Mouse (Mus musculus) stomach, embryonic 15.5 days (tissue): ENCODE measurements at regions not wholly inside any gene's neighbourhood (a gene's known extent, or its start where the extent isn't known, plus 50 kb on each side); places are given as distances from the start of the nearest gene placed in this dataset. TPM values are rescaled to one million over a fixed set of nuclear protein-coding genes. Genes with fewer than 3 reads are reported as not detected.

Experiments
- ATAC-seq: fragments of 200-750 bp; cut with Nextera tagmentation; 2 replicates; pipeline ENCODE4 v1.8.0; 2017; ENCODE audit warnings: low read depth, moderate number of reproducible peaks, moderate TSS enrichment; ENCODE audit not compliant: insufficient read depth, low FRiP score
- H3K27ac ChIP-seq: fragments of 300-500 bp; sonication (generic); 2 replicates; pipeline ENCODE4 v1.5.1; 2015; ENCODE audit warnings: mild to moderate bottlenecking, inconsistent platforms
- H3K27me3 ChIP-seq: fragments of 300-500 bp; sonication (generic); replicated peaks from 2 replicates; pipeline ENCODE4 v1.6.1; 2015; ENCODE audit warnings: inconsistent platforms
- H3K36me3 ChIP-seq: fragments of 300-500 bp; sonication (generic); 2 replicates; pipeline ENCODE4 v1.6.1; 2015; ENCODE audit warnings: inconsistent platforms
- H3K4me1 ChIP-seq: fragments of 300-500 bp; sonication (generic); 2 replicates; pipeline ENCODE4 v1.6.1; 2015; ENCODE audit warnings: inconsistent platforms
- H3K4me2 ChIP-seq: fragments of 300-500 bp; sonication (generic); 2 replicates; pipeline ENCODE4 v1.6.1; 2015; ENCODE audit warnings: mild to moderate bottlenecking, inconsistent platforms
- H3K4me3 ChIP-seq: fragments of 300-500 bp; sonication (generic); replicated peaks from 2 replicates; pipeline ENCODE4 v1.5.1; 2015; ENCODE audit warnings: inconsistent platforms
- H3K9ac ChIP-seq: fragments of 300-500 bp; sonication (generic); 2 replicates; pipeline ENCODE4 v1.6.1; 2015; ENCODE audit warnings: inconsistent platforms
- H3K9me3 ChIP-seq: fragments of 300-500 bp; sonication (generic); 2 replicates; pipeline ENCODE4 v1.6.1; 2016; ENCODE audit warnings: inconsistent platforms
- WGBS: fragments of 180-500 bp; shearing (Covaris S2); methylation state at CpG from one replicate; pipeline ENCODE4 v1.1.7; 2015; 5-methylcytosine and 5-hydroxymethylcytosine counted together
- microRNA counts: library from miRNA; unstranded; fragments of <30 nt; microRNA quantifications from one replicate; lab custom pipeline; 2016
- microRNA-seq: library from miRNA; unstranded; fragments of <30 nt; microRNA quantifications from one replicate; pipeline ENCODE4, GENCODE M21; 2016

GRCm38 (mm10) chr16:92899704-92900103 lies 73.8 kb upstream of the Runx1 start:
- Histone ChIP-seq H3K4me1 (no peaks in the 10 kb centered on the region), H3K4me2 (no peak overlapping the region), H3K9me3 (no peaks in the 10 kb centered on the region), H3K27me3 (no peaks in the 10 kb centered on the region), H3K36me3 (no peaks in the 10 kb centered on the region), H3K4me3 (no peak overlapping the region), H3K9ac (no peak overlapping the region), H3K27ac (no peak overlapping the region)
- 66% methylated on average over 1 of the region's 1 CpGs for WGBS
- no peak for ATAC-seq

DNA sequence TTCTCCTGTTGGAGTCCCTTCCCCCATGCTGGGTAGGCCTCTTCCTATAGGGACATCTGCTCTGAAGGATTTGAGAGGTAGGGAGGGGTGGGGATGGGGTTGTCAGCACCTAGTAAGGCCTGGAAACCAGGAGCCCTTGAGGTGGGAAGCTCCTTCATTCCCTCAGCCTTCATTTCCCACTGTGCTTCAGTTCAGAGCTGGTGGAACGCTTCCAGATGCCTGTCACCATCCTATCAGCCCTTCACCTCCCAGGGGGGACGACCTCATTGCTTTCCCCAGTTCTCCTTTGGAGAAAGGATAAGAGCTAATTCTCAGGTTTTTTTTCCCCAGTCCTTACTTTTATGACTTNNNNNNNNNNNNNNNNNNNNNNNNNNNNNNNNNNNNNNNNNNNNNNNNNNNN lies 65.8 kb upstream of the Runx1 start:
- no peak for ATAC-seq
- no peaks in the 10 kb centered on the region for H3K27me3 ChIP-seq
- H3K9ac ChIP-seq: no peak overlapping the region
- no peak overlapping the region for H3K4me3 ChIP-seq
- WGBS: 72% methylated on average over 2 of the region's 2 CpGs
- H3K27ac ChIP-seq: no peak overlapping the region
- H3K36me3 ChIP-seq: no peaks in the 10 kb centered on the region
- H3K4me2 ChIP-seq: no peak overlapping the region
- H3K9me3 ChIP-seq: no peaks in the 10 kb centered on the region
- no peaks in the 10 kb centered on the region for H3K4me1 ChIP-seq

- Histone ChIP-seq H3K4me1 (no peaks in the 10 kb centered on the region), H3K36me3 (no peaks in the 10 kb centered on the region), H3K9me3 (no peaks in the 10 kb centered on the region), H3K27me3 (no peaks in the 10 kb centered on the region), H3K4me2 (no peak overlapping the region), H3K9ac (no peak overlapping the region), H3K4me3 (no peak overlapping the region), H3K27ac (no peak overlapping the region)
- ATAC-seq: no peak
- 77% methylated on average over 3 of the region's 3 CpGs for WGBS
Measured at GRCm38 (mm10) chr16:92890713-92891112, 64.8 kb upstream of the Runx1 start.

DNA sequence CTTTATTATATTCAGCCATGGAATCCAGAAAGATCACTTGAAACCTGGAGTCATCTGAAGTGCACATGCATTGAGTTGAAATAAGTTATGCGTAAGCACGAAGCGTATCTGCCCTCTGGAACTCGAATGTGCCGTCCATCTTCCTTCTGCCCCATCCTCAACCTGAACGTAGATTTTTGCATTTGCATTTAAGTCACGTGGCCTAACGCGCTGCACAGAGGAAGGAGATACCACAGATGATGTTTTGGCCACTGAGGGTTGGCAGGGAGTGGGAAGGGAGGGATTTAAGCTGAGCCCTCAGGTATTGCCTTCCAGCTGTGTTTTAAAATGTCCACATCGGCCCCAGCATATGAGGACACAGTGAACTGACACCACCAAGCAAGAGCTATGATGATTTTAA lies 63.6 kb upstream of the Runx1 start:
- ATAC-seq: no peak
- H3K9me3 ChIP-seq: no peaks in the 10 kb centered on the region
- no peaks in the 10 kb centered on the region for H3K27me3 ChIP-seq
- H3K4me3 ChIP-seq: no peak overlapping the region
- H3K9ac ChIP-seq: no peak overlapping the region
- H3K36me3 ChIP-seq: no peaks in the 10 kb centered on the region
- no peaks in the 10 kb centered on the region for H3K4me1 ChIP-seq
- H3K27ac ChIP-seq: no peak overlapping the region
- 86% methylated on average over 10 of the region's 10 CpGs for WGBS
- H3K4me2 ChIP-seq: no peak overlapping the region

GRCm38 (mm10) chr16:92886226-92886625 lies 60.3 kb upstream of the Runx1 start:
- no peaks in the 10 kb centered on the region for H3K36me3 ChIP-seq
- H3K4me1 ChIP-seq: no peaks in the 10 kb centered on the region
- H3K27me3 ChIP-seq: no peaks in the 10 kb centered on the region
- no peak overlapping the region for H3K4me2 ChIP-seq
- no peak overlapping the region for H3K27ac ChIP-seq
- H3K4me3 ChIP-seq: no peak overlapping the region
- 95% methylated on average over 3 of the region's 3 CpGs for WGBS
- H3K9ac ChIP-seq: no peak overlapping the region
- H3K9me3 ChIP-seq: no peaks in the 10 kb centered on the region
- no peak for ATAC-seq

GRCm38 (mm10) chr16:92883821-92884272 lies 57.9 kb upstream of the Runx1 start:
- no peak overlapping the region for H3K9ac ChIP-seq
- no peaks in the 10 kb centered on the region for H3K27me3 ChIP-seq
- no peak overlapping the region for H3K4me2 ChIP-seq
- H3K4me1 ChIP-seq: no peaks in the 10 kb centered on the region
- H3K9me3 ChIP-seq: no peaks in the 10 kb centered on the region
- no peaks in the 10 kb centered on the region for H3K36me3 ChIP-seq
- WGBS: 41% methylated on average over 12 of the region's 12 CpGs
- ATAC-seq: peak; percentile 80
- H3K27ac ChIP-seq: no peak overlapping the region
- no peak overlapping the region for H3K4me3 ChIP-seq

- no peaks in the 10 kb centered on the region for H3K27me3 ChIP-seq
- ATAC-seq: no peak
- no peaks in the 10 kb centered on the region for H3K4me1 ChIP-seq
- H3K9ac ChIP-seq: no peak overlapping the region
- no peaks in the 10 kb centered on the region for H3K36me3 ChIP-seq
- no peak overlapping the region for H3K4me3 ChIP-seq
- no peak overlapping the region for H3K27ac ChIP-seq
- H3K4me2 ChIP-seq: no peak overlapping the region
- WGBS: 77% methylated on average over 3 of the region's 3 CpGs
- no peaks in the 10 kb centered on the region for H3K9me3 ChIP-seq
Measured at GRCm38 (mm10) chr16:92880356-92881043, 54.6 kb upstream of the Runx1 start.

- Histone ChIP-seq H3K4me1 (no peaks in the 10 kb centered on the region), H3K4me3 (no peak overlapping the region), H3K9ac (no peak overlapping the region), H3K27me3 (no peaks in the 10 kb centered on the region), H3K36me3 (no peaks in the 10 kb centered on the region), H3K4me2 (no peak overlapping the region), H3K27ac (no peak overlapping the region), H3K9me3 (no peaks in the 10 kb centered on the region)
- WGBS: 58% methylated on average over 10 of the region's 10 CpGs
- ATAC-seq: no peak
Measured at GRCm38 (mm10) chr16:92878081-92878480, 52.1 kb upstream of the Runx1 start.

MicroRNA genes in the stretch of these regions (microRNA counts, 519-probe panel; counts per million panel counts)
- 1,959 counts per million, percentile 22 among the panel's probes with 10 or more counts for microRNA mmu-miR-802 (lab: Ali Mortazavi, UCI)

Small RNAs in the stretch of these regions (microRNA-seq; reads per million reads assigned to microRNA genes)
- gene Gm28003 (not detected), gene Mir802 (899 reads per million, percentile 75 among the genes with 10 or more reads in this experiment)
